Mouse (Mus musculus) E14TG2a.4 (cell line): ENCODE data around the gene Fes.

Source experiments
- CTCF ChIP-seq: conservative IDR thresholded peaks from 2 replicates; pipeline ENCODE4 v1.5.1; 2014; ENCODE audit warnings: low read length
- NANOG ChIP-seq: IDR thresholded peaks from 2 replicates; pipeline ENCODE4 v1.6.1; 2014; ENCODE audit warnings: borderline replicate concordance, low read length, mixed read lengths

DNA sequence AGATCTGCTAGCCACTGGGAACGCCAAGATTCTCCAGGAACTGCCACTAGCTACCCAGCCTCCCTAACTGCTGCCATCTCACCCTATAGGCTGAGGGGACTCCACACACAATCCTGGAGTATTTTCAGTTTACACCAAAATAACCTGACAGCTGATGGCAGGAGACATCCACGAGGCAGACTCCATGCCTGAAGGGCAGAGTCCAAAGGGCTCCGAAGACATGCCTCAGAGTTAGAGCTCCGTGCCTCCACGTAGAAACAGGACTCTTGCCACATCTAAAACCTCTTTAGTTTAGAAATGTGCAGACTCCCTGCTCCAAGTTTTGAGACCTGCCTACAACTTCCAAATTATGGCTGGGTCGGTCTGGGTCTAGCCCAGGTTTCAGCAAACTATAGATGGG is 12.8 kb upstream of the Fes start:
- no peak for TF ChIP-seq CTCF
- no peak for TF ChIP-seq NANOG
